Mouse (Mus musculus): ENCODE measurements around the gene Olfr1232.

Olfr1232 gene

DNA sequence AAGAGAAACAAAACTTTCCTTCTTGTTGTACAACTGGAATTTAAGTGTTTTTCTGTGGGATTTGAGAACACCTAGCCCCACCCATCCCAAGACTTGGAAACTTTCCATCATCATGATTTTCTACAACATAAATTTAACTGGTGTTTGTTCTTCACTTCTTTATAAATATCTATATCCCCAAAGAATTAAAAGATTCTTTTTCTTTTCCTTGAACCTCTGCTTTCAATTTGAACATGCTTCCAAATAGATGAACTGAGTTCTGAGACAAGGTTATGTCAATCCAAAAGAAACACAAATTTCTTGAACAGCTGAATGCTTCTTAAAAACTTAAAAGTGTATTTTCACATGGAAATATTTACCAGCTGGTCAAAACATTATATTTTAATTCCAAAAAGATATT lies at the start of gene Olfr1232:
Olfr1232 (minus strand) TSS at position 101 of the 400 bp plus-strand sequence.
- no peak for DNase-seq (ENCODE audit: low spot score in 2 of 2)

DNA sequence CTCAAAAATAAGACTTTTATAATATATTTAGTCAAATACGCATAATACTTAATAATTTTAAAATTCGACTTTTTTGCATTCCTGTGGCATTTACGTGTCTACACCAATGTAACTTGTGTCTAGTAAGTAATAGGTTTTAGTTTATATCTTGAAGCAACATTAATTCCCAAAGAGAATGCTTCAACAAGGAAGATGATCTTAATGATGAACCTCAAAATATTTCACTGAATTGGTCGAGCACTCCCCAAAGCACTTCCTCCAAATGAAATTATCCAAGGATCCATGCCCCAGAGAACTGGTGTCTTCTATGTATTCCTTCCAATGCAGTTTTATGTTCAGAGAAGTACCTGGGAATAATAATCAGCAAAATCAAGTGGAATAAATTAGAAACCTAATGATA lies 35.3 kb upstream of the Olfr1232 start, which contains the start of gene Olfr1234:
Olfr1234 (minus strand) TSS at position 101 of the 400 bp plus-strand sequence.
- no peak for DNase-seq (ENCODE audit: low spot score in 2 of 2)

DNA sequence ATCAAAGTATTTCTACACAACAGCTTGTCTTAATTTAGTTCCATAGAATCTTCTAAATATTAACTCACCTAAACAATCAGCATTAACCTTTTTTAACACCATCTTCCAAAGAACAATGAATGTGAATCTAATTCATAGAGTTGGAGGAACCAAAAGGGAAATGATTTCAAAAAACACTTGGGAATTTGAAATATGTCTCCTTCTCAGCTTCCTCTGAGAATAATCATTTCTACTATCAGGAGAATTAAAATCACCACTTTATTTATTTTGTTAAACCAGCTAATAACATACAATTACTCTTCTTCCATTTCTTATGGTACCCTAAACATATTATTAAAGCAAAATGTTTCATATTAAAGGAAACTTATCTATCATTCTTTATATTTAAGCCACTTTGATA lies 12.8 kb upstream of the Olfr1232 start, which contains the start of gene Olfr1233:
Olfr1233 (minus strand) TSS at position 101 of the 400 bp plus-strand sequence.
- no peak for DNase-seq (ENCODE audit: low spot score in 2 of 2)

DNA sequence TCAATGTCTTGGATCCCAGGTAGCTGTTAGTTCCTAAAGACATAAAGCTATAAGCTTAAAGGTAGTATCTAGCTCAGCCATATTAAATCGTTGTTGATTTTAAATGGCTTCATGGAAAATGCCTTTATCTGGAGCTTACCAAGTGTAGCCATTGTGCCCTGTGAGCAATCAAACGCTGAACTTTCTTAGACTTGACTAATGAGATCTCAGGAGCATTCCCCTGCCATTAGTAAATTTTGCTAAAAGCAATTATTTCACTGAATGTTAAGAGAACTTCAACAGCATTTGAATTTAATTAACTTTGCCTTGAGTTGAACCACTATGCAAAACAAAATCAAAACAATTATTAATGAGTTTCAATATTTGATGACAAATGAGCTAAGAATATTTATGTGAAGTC lies 22.5 kb downstream of the Olfr1232 start, which contains the start of gene Olfr1231:
Olfr1231 (minus strand) TSS at position 101 of the 400 bp plus-strand sequence.
- no peak for DNase-seq (ENCODE audit: low spot score in 2 of 2)

DNA sequence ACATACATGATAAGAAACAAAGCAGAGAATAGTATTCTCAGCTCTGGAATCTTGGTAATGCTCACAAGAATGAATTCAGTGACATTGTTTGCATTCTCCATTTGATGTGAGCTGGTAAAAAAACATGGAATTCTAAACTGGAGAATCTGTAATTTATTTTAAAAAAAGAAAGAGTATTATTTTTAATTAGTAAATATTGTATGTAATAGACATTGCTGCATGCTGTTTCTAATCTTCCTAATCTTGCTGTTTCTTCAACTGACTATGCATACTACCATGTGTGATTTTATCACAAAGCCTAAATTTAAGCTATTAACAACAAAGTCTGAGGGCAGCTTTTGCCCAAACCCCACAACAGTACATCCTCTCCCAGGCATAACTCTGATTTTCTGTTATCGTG lies 32.3 kb downstream of the Olfr1232 start, which contains the start of gene Olfr1230:
Olfr1230 (minus strand) TSS at position 101 of the 400 bp plus-strand sequence.
- DNase-seq (ENCODE audit: low spot score in 2 of 2) = no peak

DNA sequence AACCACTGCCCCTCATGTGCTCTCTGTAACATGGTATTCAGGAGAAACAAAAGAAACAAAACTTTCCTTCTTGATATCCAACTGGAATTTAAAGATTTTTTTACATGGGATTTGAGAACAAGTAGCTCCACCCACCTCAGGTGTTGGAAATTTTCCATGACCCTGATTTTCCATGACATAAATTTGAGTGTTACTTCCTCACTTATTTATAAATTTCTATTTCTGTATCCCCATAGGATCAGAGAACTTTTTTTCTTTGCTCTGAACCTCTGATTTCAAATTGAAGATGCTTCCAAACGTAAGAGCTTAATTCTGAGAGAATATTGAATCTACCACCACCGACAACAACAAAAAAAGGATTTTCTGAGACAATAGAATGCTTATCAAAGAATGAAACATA lies 41.6 kb downstream of the Olfr1232 start, which contains the start of gene Olfr1229:
Olfr1229 (minus strand) TSS at position 101 of the 400 bp plus-strand sequence.
- DNase-seq (ENCODE audit: low spot score in 2 of 2) = no peak

Measured in frontal cortex, postnatal 36 days (tissue).